Mouse (Mus musculus) heart, embryonic 12.5 days (tissue): ENCODE results near the gene Acss1. TPM values are rescaled to one million over a fixed set of nuclear protein-coding genes. Genes with fewer than 3 reads are reported as not detected.

Experiments used
- ATAC-seq: fragments of 200-750 bp; cut with Nextera tagmentation; 2 replicates; pipeline ENCODE4 v1.8.0; 2017; ENCODE audit warnings: moderate TSS enrichment, moderate library complexity; ENCODE audit not compliant: insufficient number of reproducible peaks, low FRiP score
- H3K27ac ChIP-seq: fragments of 300-500 bp; sonication (generic); 2 replicates; pipeline ENCODE4 v1.5.1; 2016; ENCODE audit warnings: mild to moderate bottlenecking, moderate library complexity; ENCODE audit not compliant: poor library complexity, severe bottlenecking
- H3K27me3 ChIP-seq: fragments of 300-500 bp; sonication (generic); replicated peaks from 2 replicates; pipeline ENCODE4 v1.6.1; 2016; ENCODE audit warnings: mild to moderate bottlenecking, moderate library complexity
- H3K36me3 ChIP-seq: fragments of 300-500 bp; sonication (generic); 2 replicates; pipeline ENCODE4 v1.6.1; 2016; ENCODE audit warnings: mild to moderate bottlenecking, moderate library complexity
- H3K4me1 ChIP-seq: fragments of 300-500 bp; sonication (generic); replicated peaks from 2 replicates; pipeline ENCODE4 v1.6.1; 2016; ENCODE audit warnings: mild to moderate bottlenecking
- H3K4me2 ChIP-seq: fragments of 300-500 bp; sonication (generic); 2 replicates; pipeline ENCODE4 v1.6.1; 2016; ENCODE audit warnings: mild to moderate bottlenecking, moderate library complexity
- H3K4me3 ChIP-seq: fragments of 300-500 bp; sonication (generic); 2 replicates; pipeline ENCODE4 v1.5.1; 2016; ENCODE audit warnings: mild to moderate bottlenecking
- H3K9ac ChIP-seq: fragments of 300-500 bp; sonication (generic); 2 replicates; pipeline ENCODE4 v1.6.1; 2016; ENCODE audit warnings: mild to moderate bottlenecking, moderate library complexity
- H3K9me3 ChIP-seq: fragments of 300-500 bp; sonication (generic); replicated peaks from 2 replicates; pipeline ENCODE4 v1.6.1; 2016; ENCODE audit warnings: mild to moderate bottlenecking, moderate library complexity
- WGBS: fragments of 180-500 bp; shearing (Covaris S2); methylation state at CpG from one replicate; pipeline ENCODE4 v1.1.7; 2016; 5-methylcytosine and 5-hydroxymethylcytosine counted together
- polyA plus RNA-seq: library from polyadenylated mRNA; unstranded; fragments of >200 nt; fragmentation: Nextera tagmentation; extraction: Ambion mirVana; gene quantifications from 2 replicates; pipeline ENCODE4 v1.2.1, GENCODE M21; 2016

Gene Acss1
- polyA plus RNA-seq, 1 experiment from 2014 or later = 12.7 TPM

DNA sequence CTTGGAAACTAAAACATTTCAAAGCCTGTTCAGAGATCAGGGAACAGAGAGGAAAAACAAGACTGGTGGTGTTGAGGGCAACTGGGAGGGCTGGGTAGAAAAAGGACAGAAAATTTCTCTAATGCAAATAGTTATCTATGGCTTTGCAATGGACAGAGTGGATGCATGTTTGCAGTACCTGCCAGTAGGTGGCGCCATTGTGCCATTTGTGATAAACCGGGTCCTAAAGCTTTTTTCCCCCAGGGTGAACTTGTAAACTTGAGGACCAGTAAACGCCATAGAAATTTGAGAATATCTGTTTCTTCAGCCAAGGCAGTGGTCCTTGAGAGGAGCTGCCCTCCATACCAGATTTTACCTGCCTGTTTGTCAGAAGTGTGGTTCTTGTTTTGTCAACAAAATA, 10.1 kb upstream of the Acss1 start:
- Histone ChIP-seq H3K27me3 (no peaks in the 10 kb centered on the region), H3K36me3 (no peaks in the 10 kb centered on the region), H3K4me2 (no peak overlapping the region), H3K4me3 (no peak overlapping the region), H3K9me3 (no peaks in the 10 kb centered on the region), H3K4me1 (no peaks in the 10 kb centered on the region), H3K27ac (no peak overlapping the region), H3K9ac (no peak overlapping the region)
- no peak for ATAC-seq
- WGBS = 8% methylated on average over 3 of the region's 3 CpGs

GRCm38 (mm10) chr2:150675525-150675924, 7.2 kb upstream of the Acss1 start:
- peaks cover 5% of the 10 kb centered on the region; the same call in 1 of the 2 replicates for H3K27me3 ChIP-seq
- H3K27ac ChIP-seq = no peak overlapping the region
- no peak for ATAC-seq

DNA sequence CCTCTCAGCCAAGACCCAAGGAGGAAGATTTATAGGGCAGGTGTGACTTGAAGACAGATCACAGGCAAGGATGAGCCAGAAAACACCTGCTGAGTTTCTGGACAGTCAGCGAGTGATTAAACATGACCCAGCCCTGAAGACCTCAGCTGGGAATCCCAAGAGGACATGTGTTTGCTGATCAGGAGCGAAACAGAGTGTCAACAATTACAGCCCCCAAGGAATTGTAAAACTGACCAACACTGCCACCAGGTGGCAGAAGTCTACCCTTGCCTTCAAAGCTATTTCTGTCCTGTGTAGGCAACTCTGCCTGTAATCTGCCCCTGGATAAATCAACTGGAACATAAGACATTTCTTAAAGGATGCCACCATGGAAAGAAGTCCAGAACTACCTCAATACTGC, 6.6 kb upstream of the Acss1 start:
- H3K4me1 ChIP-seq = no peaks in the 10 kb centered on the region
- no peak overlapping the region for H3K4me3 ChIP-seq
- no peaks in the 10 kb centered on the region for H3K9me3 ChIP-seq
- ATAC-seq = 0 out of 2 replicates have a peak, but pooled peaks have one; percentile 33
- H3K27me3 ChIP-seq = peaks cover 5% of the 10 kb centered on the region; the same call in 1 of the 2 replicates
- no peak overlapping the region for H3K27ac ChIP-seq
- H3K36me3 ChIP-seq = no peaks in the 10 kb centered on the region
- 10% methylated on average over 2 of the region's 2 CpGs for WGBS
- no peak overlapping the region for H3K9ac ChIP-seq
- H3K4me2 ChIP-seq = no peak overlapping the region

More at GRCm38 (mm10) chr2:150675525-150675924, 7.2 kb upstream of the Acss1 start:
- Histone ChIP-seq H3K9ac (no peak overlapping the region), H3K9me3 (no peaks in the 10 kb centered on the region), H3K4me2 (no peak overlapping the region), H3K4me3 (no peak overlapping the region), H3K4me1 (no peaks in the 10 kb centered on the region), H3K36me3 (no peaks in the 10 kb centered on the region)
- WGBS = 27% methylated on average over 1 of the region's 1 CpGs

- Histone ChIP-seq H3K4me2 (no peak overlapping the region), H3K4me1 (no peaks in the 10 kb centered on the region; the same call in 1 of the 2 replicates), H3K27ac (no peak overlapping the region), H3K27me3 (peaks cover 5% of the 10 kb centered on the region; the same call in 1 of the 2 replicates), H3K4me3 (no peak overlapping the region), H3K9me3 (no peaks in the 10 kb centered on the region), H3K36me3 (no peaks in the 10 kb centered on the region), H3K9ac (no peak overlapping the region)
- 72% methylated on average over 11 of the region's 11 CpGs for WGBS
- no peak for ATAC-seq
These were observed 5.6 kb upstream of the Acss1 start for GRCm38 (mm10) chr2:150673929-150674328.

DNA sequence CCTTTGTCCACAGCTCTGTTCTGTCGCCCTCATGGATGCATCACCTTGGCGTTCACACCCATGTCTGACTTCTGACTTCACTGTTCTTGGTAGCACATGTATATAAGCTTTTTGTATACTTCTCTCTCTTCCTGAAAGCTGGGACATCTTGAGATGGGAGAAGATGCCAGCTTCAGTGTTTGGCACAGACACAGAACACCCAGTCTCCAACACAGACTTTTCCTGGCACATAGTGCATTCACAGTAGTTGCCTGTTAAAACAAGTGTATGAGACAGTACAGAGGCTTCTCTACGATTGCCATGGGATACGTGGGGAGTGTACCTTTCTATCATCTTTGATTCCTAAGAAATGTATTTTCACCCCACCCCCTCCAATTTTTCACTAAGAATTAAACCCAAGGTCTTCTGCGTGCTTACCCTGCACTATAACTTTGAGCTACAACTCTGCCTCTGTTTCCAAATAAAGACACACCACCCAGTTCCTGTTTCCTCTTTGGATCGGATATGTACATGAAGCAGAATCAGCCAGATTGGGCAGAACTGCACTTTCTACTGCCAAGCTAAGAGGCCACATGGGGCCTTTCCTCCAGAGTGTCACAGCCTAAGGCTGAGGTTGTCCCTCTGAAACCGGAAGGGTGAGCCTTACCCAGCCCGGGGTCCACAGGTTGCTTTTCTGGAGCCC, 3.5 kb upstream of the Acss1 start:
- 80% methylated on average over 8 of the region's 8 CpGs for WGBS
- Histone ChIP-seq H3K27me3 (peaks cover 9% of the 10 kb centered on the region; the same call in 1 of the 2 replicates), H3K4me3 (no peak overlapping the region), H3K36me3 (no peaks in the 10 kb centered on the region), H3K9me3 (no peaks in the 10 kb centered on the region), H3K9ac (no peak overlapping the region), H3K4me2 (no peak overlapping the region), H3K27ac (no peak overlapping the region), H3K4me1 (peaks cover 13% of the 10 kb centered on the region; the same call in 1 of the 2 replicates)
- no peak for ATAC-seq

- H3K27ac ChIP-seq = no peak overlapping the region
These were observed 2.6 kb upstream of the Acss1 start for GRCm38 (mm10) chr2:150670926-150671325.

GRCm38 (mm10) chr2:150669454-150670045, 1.2 kb upstream of the Acss1 start:
- Histone ChIP-seq H3K9me3 (no peaks in the 10 kb centered on the region), H3K27ac (no peak overlapping the region), H3K27me3 (peaks cover 9% of the 10 kb centered on the region; the same call in 1 of the 2 replicates), H3K9ac (no peak overlapping the region), H3K4me2 (no peak overlapping the region), H3K4me3 (no peak overlapping the region), H3K4me1 (peaks cover 20% of the 10 kb centered on the region), H3K36me3 (no peaks in the 10 kb centered on the region)
- no peak for ATAC-seq
- WGBS = 63% methylated on average over 2 of the region's 2 CpGs

More at GRCm38 (mm10) chr2:150670926-150671325, 2.6 kb upstream of the Acss1 start:
- no peak for ATAC-seq
- Histone ChIP-seq H3K4me2 (no peak overlapping the region), H3K9ac (no peak overlapping the region), H3K27me3 (peaks cover 9% of the 10 kb centered on the region; the same call in 1 of the 2 replicates), H3K4me3 (no peak overlapping the region), H3K9me3 (no peaks in the 10 kb centered on the region), H3K36me3 (no peaks in the 10 kb centered on the region), H3K4me1 (peaks cover 16% of the 10 kb centered on the region)
- WGBS = 75% methylated on average over 1 of the region's 1 CpGs

GRCm38 (mm10) chr2:150668956-150669355, 656 bp upstream of the Acss1 start:
- Histone ChIP-seq H3K36me3 (no peaks in the 10 kb centered on the region), H3K27me3 (peaks cover 9% of the 10 kb centered on the region; the same call in 1 of the 2 replicates), H3K4me1 (peaks cover 25% of the 10 kb centered on the region), H3K27ac (no peak overlapping the region), H3K4me3 (no peak overlapping the region), H3K9ac (no peak overlapping the region), H3K9me3 (no peaks in the 10 kb centered on the region), H3K4me2 (peak overlapping the region; percentile 95; the same call in 1 of the 2 replicates)
- 79% methylated on average over 5 of the region's 5 CpGs for WGBS
- ATAC-seq = no peak

DNA sequence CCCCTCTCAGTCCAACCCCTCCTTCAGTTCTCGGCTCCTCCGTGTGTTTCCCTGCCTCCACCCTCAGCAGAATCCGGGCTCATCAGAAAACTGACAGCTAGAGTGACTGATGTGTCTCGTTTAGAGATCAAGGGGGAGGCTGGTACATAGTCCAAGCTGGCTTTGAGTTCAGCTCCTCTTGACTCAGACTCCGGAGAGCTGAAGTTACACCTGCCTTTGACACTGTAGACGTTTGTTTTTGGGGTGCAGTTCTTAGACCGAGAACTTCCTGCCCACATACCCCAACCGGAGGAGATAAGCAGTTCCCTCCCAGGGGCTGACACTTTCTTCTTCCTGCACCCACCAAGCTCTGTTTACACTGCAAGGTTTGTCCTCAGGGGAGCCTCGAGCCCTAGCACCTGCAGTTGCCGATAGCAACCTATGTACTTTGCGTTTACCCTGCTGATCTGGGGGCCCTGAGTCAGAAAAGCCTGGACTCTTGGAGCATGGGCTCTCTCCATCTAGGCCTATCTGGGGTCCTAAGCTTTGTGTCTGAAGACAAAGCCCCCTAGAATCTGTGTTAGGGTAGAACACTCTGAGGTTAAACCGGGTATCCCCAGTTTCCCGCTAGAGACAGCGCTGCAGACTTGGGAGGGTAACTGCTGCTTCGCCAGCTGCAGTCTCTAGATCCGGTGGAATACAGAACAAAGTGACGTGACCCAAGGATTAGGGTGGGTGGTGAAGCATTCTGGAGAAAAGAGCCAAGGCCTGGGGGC, 1.1 kb downstream of the Acss1 start:
- Histone ChIP-seq H3K9me3 (no peaks in the 10 kb centered on the region), H3K4me1 (peaks cover 37% of the 10 kb centered on the region), H3K9ac (peak overlapping the region; percentile 75), H3K27me3 (peaks cover 9% of the 10 kb centered on the region; the same call in 1 of the 2 replicates), H3K4me3 (peak overlapping the region; percentile 76), H3K36me3 (no peaks in the 10 kb centered on the region), H3K4me2 (peak overlapping the region; percentile 95), H3K27ac (no peak overlapping the region)
- 3% methylated on average over 17 of the region's 17 CpGs for WGBS
- ATAC-seq = peak; percentile 46; the same call in 1 of the 2 replicates

DNA sequence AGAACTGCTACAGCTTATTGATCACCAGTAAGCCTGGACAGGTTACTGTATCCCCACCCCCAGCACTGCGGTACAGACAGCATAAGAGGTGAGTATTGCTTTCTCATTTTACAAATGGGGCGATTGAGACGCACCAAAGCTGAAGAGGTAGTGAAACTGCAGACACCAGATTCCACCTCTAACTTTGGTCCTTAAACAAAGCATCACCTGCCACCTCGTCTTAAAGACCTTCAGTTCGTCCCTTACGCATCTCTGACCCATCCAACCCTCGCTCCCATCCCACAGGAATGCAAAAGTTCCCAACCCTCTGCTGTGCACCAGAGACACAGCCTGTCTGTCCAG, 1.6 kb downstream of the Acss1 start:
- Histone ChIP-seq H3K9ac (peak overlapping the region; percentile 37; the same call in 1 of the 2 replicates), H3K9me3 (no peaks in the 10 kb centered on the region), H3K4me2 (peak overlapping the region; percentile 95), H3K36me3 (no peaks in the 10 kb centered on the region), H3K4me1 (peaks cover 37% of the 10 kb centered on the region), H3K27ac (no peak overlapping the region), H3K27me3 (peaks cover 9% of the 10 kb centered on the region; the same call in 1 of the 2 replicates), H3K4me3 (peak overlapping the region; percentile 76)
- WGBS = 47% methylated on average over 7 of the region's 7 CpGs
- no peak for ATAC-seq
